Mouse (Mus musculus) skeletal muscle tissue, postnatal 0 days (tissue): ENCODE measurements around the gene Ctsr. TPM values are rescaled to one million over a fixed set of nuclear protein-coding genes. Genes with fewer than 3 reads are reported as not detected.

Experiments used
- polyA plus RNA-seq: library from polyadenylated mRNA; unstranded; fragments of >200 nt; fragmentation: Nextera tagmentation; extraction: Ambion mirVana; gene quantifications from 2 replicates; pipeline ENCODE4 v1.2.1, GENCODE M21; 2015

Gene Ctsr
- not detected in 2 replicates for polyA plus RNA-seq

DNA sequence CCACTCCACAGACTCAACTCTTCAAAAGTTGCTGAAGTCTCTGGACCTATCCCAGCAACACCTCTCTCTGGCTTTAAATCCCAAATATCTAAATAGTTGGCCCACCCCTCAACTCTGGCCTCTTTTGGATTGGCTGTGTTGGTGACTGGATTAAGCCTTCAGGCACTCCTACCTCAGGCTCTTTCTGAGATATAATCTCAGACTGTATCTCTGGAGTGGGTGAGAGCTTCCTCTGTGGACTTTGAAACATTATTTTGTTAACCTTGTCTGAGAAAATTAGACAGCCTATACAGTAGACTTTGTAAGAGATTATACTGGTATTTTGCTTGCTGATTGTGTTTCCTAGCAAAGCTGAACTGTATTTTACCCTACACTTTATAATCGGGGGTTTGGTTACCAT, at the start of gene Ctsr:
Gene Ctsr (minus strand): TSS at position 101 of the 400 bp plus-strand sequence.

DNA sequence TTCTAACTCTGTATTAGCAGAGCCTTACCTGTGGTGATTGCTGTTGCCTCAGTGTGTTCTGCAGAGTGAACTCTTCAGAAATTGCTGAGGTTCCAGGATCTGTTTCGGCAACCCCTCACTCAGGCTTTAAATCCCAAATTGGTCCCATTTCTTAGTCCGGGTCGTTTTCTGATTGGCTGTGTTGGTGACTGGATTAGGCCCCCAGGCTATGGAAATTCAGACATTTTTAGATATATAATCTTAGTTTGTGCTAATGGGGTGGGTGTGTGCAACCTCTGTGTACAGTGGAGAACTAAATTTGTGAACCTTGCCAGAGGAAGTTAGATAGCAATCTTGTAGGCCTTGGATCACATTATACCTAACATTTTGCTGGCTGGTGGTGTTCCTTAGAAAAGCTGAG, 39.3 kb upstream of the Ctsr start, which contains the start of gene Cts6:
Gene Cts6 (minus strand): TSS at position 101 of the 400 bp plus-strand sequence.

Other genes with a start within 250 kb of the Ctsr start
- not detected in 2 replicates for gene Gm49393, start 228.7 kb downstream of the Ctsr start, polyA plus RNA-seq
- 2.8 and 3.1 TPM in 2 replicates for gene Gm49391, start 227.7 kb downstream of the Ctsr start, polyA plus RNA-seq
- 62.3 and 63.6 TPM in 2 replicates for gene Ctla2a, start 227.6 kb downstream of the Ctsr start, polyA plus RNA-seq
- not detected in 2 replicates for gene Tpbpa, start 222.3 kb downstream of the Ctsr start, polyA plus RNA-seq
- 0.71 and 0.95 TPM in 2 replicates for gene Ctsj, start 158.3 kb downstream of the Ctsr start, polyA plus RNA-seq
- 0.21 TPM in 1 of 2 replicates, not detected in the other for gene Ctsq, start 123.6 kb downstream of the Ctsr start, polyA plus RNA-seq
- gene Cts6, start 39.2 kb upstream of the Ctsr start, polyA plus RNA-seq: not detected in 2 replicates
- not detected in 2 replicates for gene Cts8, start 91.1 kb upstream of the Ctsr start, polyA plus RNA-seq
- gene Gm49398, start 124.6 kb upstream of the Ctsr start, polyA plus RNA-seq: not detected in 2 replicates
- gene Cts7, start 193.9 kb upstream of the Ctsr start, polyA plus RNA-seq: not detected in 2 replicates